Mouse (Mus musculus) right cerebral cortex, postnatal 36 days (tissue): Measurements from ENCODE around the gene Dlg2.

ENCODE experiments used
- DNase-seq, 2 experiments: peaks; one replicate each; pipeline ENCODE4 v3.0.0; 2022; ENCODE audit warnings: low spot score in 2 of 2, mixed read lengths in 1 of 2

The Dlg2 gene

GRCm38 (mm10) chr7:91262031-91262951, 785.8 kb downstream of the Dlg2 start:
- peak; percentile 29 to 30 for DNase-seq

GRCm38 (mm10) chr7:91262998-91263397, 786.5 kb downstream of the Dlg2 start:
- no peak for DNase-seq

GRCm38 (mm10) chr7:91267764-91268163, 791.3 kb downstream of the Dlg2 start:
- no peak for DNase-seq

GRCm38 (mm10) chr7:91284167-91284566, 807.7 kb downstream of the Dlg2 start:
- DNase-seq: peak; percentile 34 to 61

- no peak for DNase-seq
These were observed 811.9 kb downstream of the Dlg2 start for GRCm38 (mm10) chr7:91288324-91288723.

- DNase-seq: peak; percentile 44 to 76
These were observed 819.7 kb downstream of the Dlg2 start for GRCm38 (mm10) chr7:91296127-91296526.

- no peak for DNase-seq
These were observed 834.7 kb downstream of the Dlg2 start for GRCm38 (mm10) chr7:91311177-91311576.

- no peak for DNase-seq
These were observed 868.6 kb downstream of the Dlg2 start for GRCm38 (mm10) chr7:91345073-91345472.

GRCm38 (mm10) chr7:91369821-91370321, 893.4 kb downstream of the Dlg2 start:
- DNase-seq: peak; percentile 57 to 70

- DNase-seq: no peak
These were observed 905.8 kb downstream of the Dlg2 start for GRCm38 (mm10) chr7:91382281-91382680.

- DNase-seq: no peak
These were observed 907.4 kb downstream of the Dlg2 start for GRCm38 (mm10) chr7:91383873-91384272.

- DNase-seq: peak in 1 of 2 experiments; percentile 38
These were observed 912.8 kb downstream of the Dlg2 start for GRCm38 (mm10) chr7:91389272-91389671.

GRCm38 (mm10) chr7:91397827-91398226, 921.4 kb downstream of the Dlg2 start:
- no peak for DNase-seq

- no peak for DNase-seq
These were observed 935.6 kb downstream of the Dlg2 start for GRCm38 (mm10) chr7:91412109-91412508.

GRCm38 (mm10) chr7:91414150-91414549, 937.7 kb downstream of the Dlg2 start:
- DNase-seq: no peak

GRCm38 (mm10) chr7:91414749-91415148, 938.3 kb downstream of the Dlg2 start:
- peak; percentile 54 to 55 for DNase-seq

GRCm38 (mm10) chr7:91420215-91420614, 943.7 kb downstream of the Dlg2 start:
- no peak for DNase-seq

- DNase-seq: no peak
These were observed 947.3 kb downstream of the Dlg2 start for GRCm38 (mm10) chr7:91423784-91424183.

- DNase-seq: no peak
These were observed 953.3 kb downstream of the Dlg2 start for GRCm38 (mm10) chr7:91429712-91430275.

- peak; percentile 52 to 53 for DNase-seq
These were observed 955.2 kb downstream of the Dlg2 start for GRCm38 (mm10) chr7:91431594-91432240.

GRCm38 (mm10) chr7:91432563-91432962, 956.1 kb downstream of the Dlg2 start:
- no peak for DNase-seq

GRCm38 (mm10) chr7:91434739-91435138, 958.3 kb downstream of the Dlg2 start:
- no peak for DNase-seq
